Mouse (Mus musculus): ENCODE measurements around the gene Musk.
A peak's percentile ranks its signal among the peaks of the same experiment; 100 is the strongest.
"Not testable (repeated sequence)": the region's sequence is repeated elsewhere in the genome, so short reads cannot be mapped to it uniquely, and the experiment has no call there.

Gene Musk

DNA sequence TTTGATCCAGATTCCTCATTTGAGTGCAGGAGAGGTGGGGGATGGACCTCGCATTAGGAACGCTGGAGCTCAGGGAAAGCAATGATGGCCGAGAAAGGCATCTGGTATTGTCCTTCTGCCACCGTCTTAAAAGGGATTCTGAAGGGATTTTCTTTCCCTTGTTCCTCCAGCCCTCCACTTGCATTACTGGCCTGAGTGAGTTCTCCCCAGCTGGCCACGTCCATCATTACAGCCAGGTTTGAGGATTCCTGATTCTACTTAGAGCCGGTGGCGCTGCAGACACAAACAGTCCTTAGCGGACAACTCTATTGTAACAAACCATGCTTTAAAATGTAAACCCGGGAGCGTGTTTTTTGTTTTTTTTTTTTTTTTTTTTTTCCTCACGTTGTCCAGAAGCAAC is at the start of gene Musk:
Gene Musk (plus strand): TSS at position 274 of the 400 bp plus-strand sequence.
- DNase-seq = no peak

- DNase-seq = peak; percentile 38 to 52
These were observed 45.3 kb upstream of the Musk start for GRCm38 (mm10) chr4:58240416-58240815.

DNA sequence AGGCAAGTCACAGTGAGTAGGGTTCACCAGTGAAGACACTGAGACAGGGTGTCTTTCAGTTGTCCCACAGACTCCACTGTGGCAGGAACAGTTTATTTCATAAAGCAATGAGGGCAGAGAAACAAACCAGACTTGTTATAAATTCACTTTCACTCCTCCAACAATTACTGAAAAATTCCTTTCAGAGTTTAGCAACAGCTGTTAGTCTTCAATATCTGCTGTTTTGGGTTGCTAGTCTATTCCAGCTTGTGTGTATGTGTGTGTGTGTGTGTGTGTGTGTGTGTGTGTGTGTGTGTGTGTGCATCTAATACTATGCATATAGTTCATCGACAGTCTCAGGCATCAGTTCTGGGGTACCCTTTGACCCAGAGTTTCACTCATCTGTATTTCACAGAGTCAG is 40.2 kb upstream of the Musk start:
- DNase-seq = no peak

DNA sequence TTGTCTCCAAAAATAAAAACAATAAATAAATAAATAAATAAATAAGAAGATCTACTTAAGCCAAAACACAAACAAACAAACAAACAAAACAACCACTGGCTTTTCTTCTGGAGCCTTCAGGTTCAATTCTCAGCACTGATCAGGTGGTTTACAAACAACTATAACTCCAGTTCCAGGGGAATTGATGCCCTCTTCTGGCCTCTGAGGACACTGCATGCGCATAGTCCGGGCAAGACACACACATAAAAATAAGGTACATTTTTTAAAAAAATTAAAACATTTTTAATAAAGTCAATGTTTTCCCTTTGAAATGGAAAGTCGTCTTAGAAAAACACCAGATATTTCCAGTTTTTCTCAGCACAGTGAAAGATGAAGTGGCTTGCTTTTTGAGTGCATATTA is 33.4 kb upstream of the Musk start:
- DNase-seq = no peak

- DNase-seq = peak in 1 of 2 experiments; percentile 27
These were observed 32.4 kb upstream of the Musk start for GRCm38 (mm10) chr4:58253410-58253809.

DNA sequence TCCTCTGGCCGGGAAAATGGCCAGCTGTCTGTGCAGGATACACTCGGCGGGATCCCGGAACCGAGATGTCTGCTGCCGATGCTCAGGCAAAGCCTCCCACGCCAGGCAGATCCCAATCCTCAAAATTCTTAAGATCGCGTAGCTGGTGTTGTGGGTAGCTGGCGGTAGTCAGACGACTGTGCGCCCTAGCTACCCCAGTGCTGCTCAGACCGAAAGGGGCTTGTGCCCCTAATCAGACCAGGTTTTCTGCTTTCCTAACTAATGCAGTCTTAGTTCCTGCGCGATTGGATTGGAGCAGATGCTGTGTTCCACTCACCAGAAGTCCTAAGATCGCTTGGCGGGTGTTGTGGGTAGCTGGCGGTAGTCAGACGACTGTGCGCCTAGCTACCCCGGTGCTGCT is 25.0 kb upstream of the Musk start:
- DNase-seq = not testable (repeated sequence)

DNA sequence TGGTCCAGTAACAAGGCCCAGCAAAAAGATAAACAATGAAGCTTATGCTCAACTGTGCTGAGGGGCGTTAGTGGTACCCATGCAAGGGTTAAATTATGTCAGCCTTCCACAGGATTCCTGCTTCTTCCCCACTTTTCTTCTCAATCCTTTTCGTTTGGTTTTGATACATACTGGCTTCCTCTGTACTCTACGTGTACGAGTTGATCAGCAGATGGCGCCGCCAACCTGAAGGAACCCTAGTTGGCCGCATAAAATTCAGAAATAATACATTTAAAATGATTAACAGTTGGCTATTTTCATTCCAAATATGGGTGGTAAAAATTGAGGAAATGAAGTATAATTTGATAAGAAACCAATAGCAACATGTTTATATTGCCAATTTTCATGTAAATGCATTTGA is 19.5 kb upstream of the Musk start:
- no peak for DNase-seq

GRCm38 (mm10) chr4:58268897-58269542 is 16.7 kb upstream of the Musk start:
- no peak for DNase-seq

DNA sequence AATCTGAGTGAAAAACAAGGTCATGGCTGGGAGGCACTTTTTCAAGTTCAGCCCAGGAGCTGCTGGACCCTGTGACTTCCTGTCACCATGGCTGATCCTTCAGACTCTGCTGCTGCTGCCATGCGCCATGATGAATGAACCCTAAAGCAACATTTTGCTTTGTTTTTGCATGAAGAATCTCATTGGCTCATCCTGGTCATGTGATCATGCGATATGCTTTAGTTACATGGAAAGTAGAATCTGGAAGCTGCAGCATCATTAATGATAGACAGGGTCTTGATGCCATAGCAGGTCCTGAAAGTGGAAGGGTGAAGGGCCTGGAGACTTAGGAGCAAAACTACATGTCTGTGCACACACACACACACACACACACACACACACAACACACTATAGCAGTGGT is 15.8 kb upstream of the Musk start:
- no peak for DNase-seq

- DNase-seq = no peak
These were observed 14.8 kb upstream of the Musk start for GRCm38 (mm10) chr4:58270956-58271355.

GRCm38 (mm10) chr4:58271504-58272162 is 14.1 kb upstream of the Musk start:
- DNase-seq = no peak

DNA sequence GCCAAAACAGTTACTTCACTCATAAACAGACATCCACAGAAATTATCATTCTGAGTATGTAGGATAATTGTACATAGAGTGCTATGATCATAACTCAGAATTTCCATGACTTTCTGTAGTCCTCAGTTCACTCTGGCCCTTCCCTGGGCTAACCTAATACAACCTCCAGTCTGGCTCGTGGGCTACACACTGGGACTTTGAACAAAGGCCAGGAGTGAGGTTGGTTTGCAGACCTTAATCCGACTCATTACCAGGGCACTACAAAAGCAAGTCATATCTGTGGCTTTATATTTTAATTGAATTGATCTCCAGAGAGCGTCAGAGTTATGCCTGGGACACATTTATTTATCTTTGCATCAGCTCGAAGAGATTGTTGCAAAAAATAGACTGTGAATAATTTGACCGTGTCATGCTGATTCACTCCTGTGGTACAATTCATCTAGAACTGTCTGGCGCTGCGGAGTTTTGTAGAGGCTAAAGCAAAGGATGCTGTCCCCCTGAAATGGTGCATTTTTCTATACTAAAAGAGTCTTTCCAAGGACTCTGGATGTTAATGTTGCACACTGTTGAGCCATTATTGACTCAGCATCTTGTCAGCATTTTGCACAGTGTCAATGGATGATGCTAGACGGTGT is 10.4 kb upstream of the Musk start:
- no peak for DNase-seq

DNA sequence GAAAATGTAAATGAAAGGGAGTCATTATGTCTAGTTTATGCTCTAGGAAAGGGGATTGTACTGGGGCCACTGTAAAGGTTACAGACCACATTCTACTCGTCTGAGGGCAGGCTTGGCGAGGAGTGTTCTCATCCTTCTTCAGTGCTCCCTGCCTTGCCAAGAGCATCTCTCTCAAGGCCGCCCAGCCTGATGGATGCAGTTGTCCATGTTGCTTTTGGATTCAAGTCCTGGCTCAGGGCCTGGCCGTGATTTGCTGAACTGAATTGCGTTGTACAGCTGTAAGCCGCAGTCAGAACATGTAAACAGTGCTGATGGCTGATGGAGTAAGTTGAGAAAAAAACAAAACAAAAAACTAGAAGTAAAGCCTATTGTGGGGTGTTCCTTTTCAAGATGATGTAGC is 7.4 kb upstream of the Musk start:
- DNase-seq = peak; percentile 17 to 34

DNA sequence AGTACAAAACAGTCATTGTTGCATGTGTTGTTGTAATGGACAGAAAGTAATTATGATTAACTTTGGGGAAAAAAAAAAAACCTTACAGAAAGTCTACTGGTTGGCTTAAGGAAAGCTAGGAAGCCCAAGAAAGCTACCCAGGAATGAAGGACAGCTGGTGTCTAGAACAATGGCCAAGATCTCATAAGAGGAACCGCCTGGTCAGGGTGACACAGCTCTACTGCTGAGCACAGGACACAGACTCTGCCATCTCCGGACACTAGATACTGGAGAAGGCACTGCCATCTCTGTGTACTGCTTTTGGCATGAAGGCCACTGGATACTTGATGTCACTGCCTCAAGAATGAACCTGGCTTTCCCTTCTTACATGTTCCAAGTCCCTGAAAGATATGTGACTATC is 5.6 kb upstream of the Musk start:
- no peak for DNase-seq

DNA sequence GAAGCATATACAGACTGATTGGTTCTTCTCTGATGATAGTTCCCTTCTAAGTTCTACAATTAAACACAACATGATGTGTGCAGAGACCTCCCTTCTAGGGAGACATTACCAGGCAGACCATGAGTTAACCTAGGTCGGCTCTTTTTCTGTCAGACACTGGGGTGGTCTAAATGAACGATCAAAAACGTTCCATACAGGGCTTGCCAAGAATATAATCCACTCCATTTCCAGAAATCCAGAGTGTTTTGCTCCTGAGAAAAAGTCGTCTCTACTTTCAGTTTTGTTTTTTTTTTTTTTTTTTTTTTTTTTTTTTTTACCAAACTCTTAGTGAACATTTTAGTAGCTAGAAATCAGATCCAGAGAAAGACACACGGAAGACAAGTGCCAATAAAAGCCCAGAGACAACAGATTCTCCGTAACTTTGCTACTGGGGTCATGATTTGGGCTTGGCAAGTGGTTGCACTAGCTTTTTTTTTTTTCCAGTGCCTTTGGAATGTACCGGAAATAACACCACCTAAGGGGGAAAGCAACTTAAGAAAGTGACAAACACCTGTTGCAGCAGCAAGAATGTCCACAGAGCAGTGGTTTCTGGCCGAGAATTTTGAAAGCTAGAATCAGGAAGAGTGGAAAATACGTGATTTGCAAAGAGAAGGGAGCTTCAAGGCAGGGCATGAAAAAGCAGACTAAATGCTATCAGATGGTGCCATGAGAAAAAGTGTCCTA is 769 bp downstream of the Musk start:
- no peak for DNase-seq

GRCm38 (mm10) chr4:58288753-58289152 is 3.0 kb downstream of the Musk start:
- peak in 1 of 2 experiments; percentile 28 for DNase-seq

DNA sequence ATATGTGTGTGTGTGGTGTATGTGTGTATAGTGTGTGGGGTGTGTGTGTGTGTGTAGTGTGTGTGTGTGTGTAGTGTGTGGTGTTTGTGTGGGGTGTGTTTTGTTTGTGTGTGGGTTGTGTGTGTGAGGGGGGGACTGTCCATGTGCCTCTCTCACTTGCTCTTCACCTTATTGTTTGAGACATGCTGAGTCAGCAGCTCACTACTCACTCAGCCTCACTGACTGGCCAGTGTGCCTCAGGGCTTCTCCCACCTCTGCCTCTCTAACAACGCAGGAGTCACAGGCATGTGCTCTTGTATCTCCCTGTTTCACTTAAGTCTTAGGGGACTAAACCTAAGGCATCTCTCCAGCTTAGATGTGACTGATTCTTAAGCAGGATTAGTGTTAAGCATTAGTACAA is 6.1 kb downstream of the Musk start:
- no peak for DNase-seq

DNA sequence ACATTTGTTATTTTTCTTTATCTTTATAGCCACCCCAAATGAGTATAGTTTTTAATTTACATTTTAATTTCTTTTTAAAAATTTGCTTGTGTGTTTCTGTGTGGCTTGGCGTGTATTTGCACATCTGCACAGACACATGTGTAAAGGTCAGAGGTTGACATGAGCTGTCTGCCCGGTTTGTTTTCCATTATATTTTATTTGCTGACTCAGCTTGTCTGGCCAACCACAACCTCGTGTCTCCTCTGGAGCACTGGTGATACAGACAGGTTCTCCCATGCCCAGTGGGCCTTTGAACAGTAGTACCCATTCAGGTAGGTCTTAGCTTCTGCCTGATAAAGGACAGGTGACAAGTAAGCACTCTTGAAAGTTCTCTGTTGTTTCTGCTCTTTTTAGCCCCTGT is 7.3 kb downstream of the Musk start:
- no peak for DNase-seq

- no peak for DNase-seq
These were observed 18.1 kb downstream of the Musk start for GRCm38 (mm10) chr4:58303862-58304261.

- DNase-seq = no peak
These were observed 18.8 kb downstream of the Musk start for GRCm38 (mm10) chr4:58304564-58304963.

DNA sequence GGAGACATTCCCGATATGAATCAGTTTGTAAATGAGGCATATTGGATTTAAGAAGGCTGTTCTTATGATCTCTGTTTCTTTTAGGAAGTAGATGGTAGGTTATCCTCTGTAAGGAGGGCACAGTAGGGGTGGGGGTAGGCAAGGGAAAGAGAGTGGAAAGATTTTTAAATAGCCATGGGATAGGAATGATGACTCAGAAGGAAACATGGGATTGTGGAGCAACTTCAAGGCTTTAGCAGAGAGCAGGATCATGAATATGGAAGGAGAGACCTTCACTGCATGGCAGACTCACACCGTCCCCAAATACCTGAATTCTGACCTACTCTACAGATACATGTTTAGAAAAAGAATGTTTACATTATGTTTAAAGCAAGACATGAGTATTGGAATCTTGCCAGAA is 21.7 kb downstream of the Musk start:
- no peak for DNase-seq

DNA sequence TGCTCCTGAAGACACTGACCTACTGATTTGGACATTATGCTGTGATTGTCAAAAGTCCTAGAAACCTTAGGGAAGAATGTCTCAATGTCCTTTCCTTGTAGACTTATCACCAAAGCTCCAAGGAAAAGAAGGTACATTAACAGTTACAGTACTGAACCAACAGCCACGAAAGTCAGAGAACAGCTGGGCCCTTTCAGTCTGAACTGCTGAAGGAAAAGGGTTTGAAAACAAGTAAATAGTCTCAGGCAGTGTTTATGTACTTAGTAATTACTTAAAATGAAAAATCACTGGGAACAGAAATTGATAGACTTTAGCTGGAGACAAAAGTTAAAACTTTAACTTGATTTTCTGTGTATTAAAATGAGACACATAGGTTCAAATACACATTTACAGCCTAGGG is 27.6 kb downstream of the Musk start:
- DNase-seq = no peak

DNA sequence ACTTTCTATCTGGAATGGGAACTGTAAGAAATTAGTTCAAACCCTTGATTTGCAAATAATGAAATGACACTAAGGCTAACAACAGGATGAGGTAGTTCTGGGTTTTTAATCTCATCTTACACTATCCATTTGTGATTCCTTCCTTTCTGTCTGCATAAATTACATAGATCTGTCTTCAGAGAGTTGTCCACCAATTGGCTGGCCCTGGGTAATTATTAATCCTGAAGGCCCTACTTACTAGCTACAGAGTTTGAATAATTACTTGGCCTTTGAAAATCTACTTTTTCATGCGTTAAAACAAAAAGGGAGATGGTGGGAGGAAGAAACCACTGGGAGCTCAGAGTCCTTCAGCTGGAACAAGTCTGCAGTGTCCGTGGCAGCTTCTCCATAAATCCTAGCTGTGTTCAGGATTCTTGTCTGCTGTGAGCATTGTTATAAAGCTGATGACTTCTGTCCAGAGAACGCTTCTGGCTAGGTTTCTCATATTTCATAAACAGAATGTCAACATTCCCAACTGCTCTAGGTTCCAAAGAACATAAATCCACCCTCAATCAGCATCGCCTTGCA is 29.3 kb downstream of the Musk start:
- no peak for DNase-seq

Measured in lung, adult 18-20 months (tissue).